Comparison of ENCODE assay signal across 25 mouse cellular contexts in genomic region chr2:127619311-127619710, GRCm38 (mm10). TPM values are rescaled to one million over a fixed set of nuclear protein-coding genes. Genes with fewer than 3 reads are reported as not detected.
"Had no signal": no experiment of that assay in that cellular context is flagged by ENCODE, and none has a peak within 500 bp of the region (broad histone marks: within the 10 kb centered on the region; RNA-seq: fewer than 3 reads in every experiment).

No protein-coding gene starts in this region.

- H3K4me1 ChIP-seq: heart, embryonic 15.5 days; hindbrain, embryonic 15.5 days; limb, embryonic 13.5 days; limb, embryonic 15.5 days; liver, embryonic 12.5 days had no signal

- H3K4me2 ChIP-seq: heart, embryonic 11.5 days; heart, embryonic 13.5 days; heart, embryonic 15.5 days; hindbrain, embryonic 13.5 days; hindbrain, embryonic 15.5 days; limb, embryonic 13.5 days; limb, embryonic 15.5 days; liver, embryonic 12.5 days had no signal

- DNase-seq: gastrocnemius, postnatal 14 days; gastrocnemius, postnatal 36 days; heart, adult 11 months; heart, adult 2 months; heart, postnatal 14 days; heart, postnatal 36 days; kidney, adult 11 months; kidney, adult 8-10 months; kidney, postnatal 14 days; kidney, postnatal 36 days; layer of hippocampus, adult 9-11 months; layer of hippocampus, postnatal 36 days; left cerebral cortex, postnatal 4 days had no signal

- H3K27me3 ChIP-seq: heart, embryonic 15.5 days; hindbrain, embryonic 13.5 days; hindbrain, embryonic 15.5 days; limb, embryonic 13.5 days; limb, embryonic 15.5 days had no signal

- ATAC-seq: hindbrain, postnatal 0 days; intestine, embryonic 16.5 days; liver, embryonic 12.5 days had no signal

- H3K9ac ChIP-seq: heart, embryonic 13.5 days; heart, embryonic 15.5 days; hindbrain, embryonic 13.5 days; hindbrain, embryonic 15.5 days; limb, embryonic 13.5 days; limb, embryonic 15.5 days; liver, embryonic 12.5 days; liver, embryonic 14.5 days had no signal

- H3K4me3 ChIP-seq: heart, adult 2 months; heart, embryonic 13.5 days; heart, embryonic 15.5 days; hindbrain, embryonic 13.5 days; hindbrain, embryonic 15.5 days; limb, embryonic 13.5 days; limb, embryonic 15.5 days; liver, embryonic 12.5 days had no signal

- H3K36me3 ChIP-seq: heart, embryonic 13.5 days; heart, embryonic 15.5 days; hindbrain, embryonic 13.5 days; hindbrain, embryonic 15.5 days; limb, embryonic 13.5 days; limb, embryonic 15.5 days; liver, embryonic 12.5 days had no signal

- H3K27ac ChIP-seq: heart, adult 2 months; heart, embryonic 13.5 days; heart, embryonic 15.5 days; hindbrain, embryonic 13.5 days; hindbrain, embryonic 15.5 days; hindbrain, postnatal 0 days; kidney, postnatal 0 days; limb, embryonic 13.5 days; limb, embryonic 15.5 days; liver, embryonic 12.5 days; liver, embryonic 14.5 days had no signal

- H3K9me3 ChIP-seq: heart, embryonic 13.5 days; heart, embryonic 15.5 days; hindbrain, embryonic 13.5 days; hindbrain, embryonic 15.5 days; limb, embryonic 13.5 days; limb, embryonic 15.5 days; liver, embryonic 12.5 days had no signal

RNA-seq across cellular contexts. Expression of gene Mal, which starts 37.2 kb away (rescaled TPM):
- polyA plus RNA-seq: liver, embryonic 12.5 days had no signal
